Mouse (Mus musculus) liver, embryonic 16.5 days (tissue): ENCODE results near the gene Tsnaxip1. TPM values are rescaled to one million over a fixed set of nuclear protein-coding genes. Genes with fewer than 3 reads are reported as not detected.
"Not testable (repeated sequence)": the region's sequence is repeated elsewhere in the genome, so short reads cannot be mapped to it uniquely, and the experiment has no call there.

Experiments used
- ATAC-seq: fragments of 200-750 bp; cut with Nextera tagmentation; 2 replicates; pipeline ENCODE4 v1.8.0; 2017; ENCODE audit warnings: low read depth, mild to moderate bottlenecking, moderate number of reproducible peaks, moderate library complexity
- H3K27ac ChIP-seq: fragments of 300-500 bp; sonication (generic); 2 replicates; pipeline ENCODE4 v1.5.1; 2014; ENCODE audit warnings: mild to moderate bottlenecking, low read length
- H3K27me3 ChIP-seq: fragments of 300-500 bp; sonication (generic); 2 replicates; pipeline ENCODE4 v1.6.1; 2014; ENCODE audit warnings: low read depth, low read length, mixed read lengths; ENCODE audit not compliant: control insufficient read depth, insufficient read depth
- H3K36me3 ChIP-seq: fragments of 300-500 bp; sonication (generic); 2 replicates; pipeline ENCODE4 v1.6.1; 2014; ENCODE audit warnings: mild to moderate bottlenecking; ENCODE audit not compliant: control insufficient read depth, insufficient read depth
- H3K4me1 ChIP-seq: fragments of 300-500 bp; sonication (generic); 2 replicates; pipeline ENCODE4 v1.6.1; 2014; ENCODE audit warnings: low read depth, low read length, mixed read lengths; ENCODE audit not compliant: control insufficient read depth
- H3K4me2 ChIP-seq: fragments of 300-500 bp; sonication (generic); 2 replicates; pipeline ENCODE4 v1.6.1; 2014; ENCODE audit warnings: low read depth, low read length, mixed read lengths
- H3K4me3 ChIP-seq: fragments of 300-500 bp; sonication (generic); 2 replicates; pipeline ENCODE4 v1.5.1; 2014; ENCODE audit warnings: low read depth, mild to moderate bottlenecking, low read length
- H3K9ac ChIP-seq: fragments of 300-500 bp; sonication (generic); 2 replicates; pipeline ENCODE4 v1.6.1; 2014; ENCODE audit warnings: low read depth, low read length
- H3K9me3 ChIP-seq: fragments of 300-500 bp; sonication (generic); replicated peaks from 2 replicates; pipeline ENCODE4 v1.6.1; 2016; ENCODE audit warnings: low read length; ENCODE audit not compliant: control insufficient read depth
- WGBS: fragments of 180-500 bp; shearing (Covaris S2); extraction: QIAGEN DNeasy Blood & Tissue Kit; methylation state at CpG from one replicate; pipeline ENCODE4 v1.1.7; 2014; ENCODE audit not compliant: insufficient replicate concordance; 5-methylcytosine and 5-hydroxymethylcytosine counted together
- polyA plus RNA-seq: library from polyadenylated mRNA; unstranded; fragments of >200 nt; fragmentation: Nextera tagmentation; extraction: Ambion mirVana; gene quantifications from 2 replicates; pipeline ENCODE4 v1.2.1, GENCODE M21; 2015

Tsnaxip1 gene
- polyA plus RNA-seq, 1 experiment from 2014 or later = 0.07 TPM

GRCm38 (mm10) chr8:105833740-105834139 lies 6.2 kb downstream of the Tsnaxip1 start:
- not testable (repeated sequence) for H3K36me3 ChIP-seq, H3K9me3 ChIP-seq, H3K27me3 ChIP-seq
- Histone ChIP-seq H3K27ac (peak overlapping the region; percentile 96), H3K4me3 (peak overlapping the region; percentile 65), H3K9ac (peak overlapping the region; percentile 75), H3K4me2 (peak overlapping the region; percentile 54), H3K4me1 (peaks cover 39% of the 10 kb centered on the region)
- WGBS = 67% methylated on average over 2 of the region's 2 CpGs
- ATAC-seq = 0 out of 2 replicates have a peak, but pooled peaks have one; percentile 33

GRCm38 (mm10) chr8:105835318-105835717 lies 7.8 kb downstream of the Tsnaxip1 start:
- Histone ChIP-seq H3K9me3 (no peaks in the 10 kb centered on the region), H3K36me3 (no peaks in the 10 kb centered on the region), H3K27ac (peak overlapping the region; percentile 65), H3K4me2 (peak overlapping the region; percentile 36; the same call in 1 of the 2 replicates), H3K4me3 (no peak overlapping the region), H3K27me3 (no peaks in the 10 kb centered on the region; the same call in 1 of the 2 replicates), H3K9ac (no peak overlapping the region; the same call in 1 of the 2 replicates), H3K4me1 (peaks cover 30% of the 10 kb centered on the region)
- 19% methylated on average over 11 of the region's 11 CpGs for WGBS
- peak; percentile 58 for ATAC-seq

GRCm38 (mm10) chr8:105836991-105837390 lies 9.5 kb downstream of the Tsnaxip1 start:
- ATAC-seq = no peak
- H3K9ac ChIP-seq = no peak overlapping the region
- no peaks in the 10 kb centered on the region for H3K27me3 ChIP-seq
- WGBS = 70% methylated on average over 6 of the region's 6 CpGs
- no peaks in the 10 kb centered on the region; the same call in 1 of the 2 replicates for H3K9me3 ChIP-seq
- H3K27ac ChIP-seq = no peak overlapping the region
- no peaks in the 10 kb centered on the region for H3K36me3 ChIP-seq
- H3K4me1 ChIP-seq = peaks cover 22% of the 10 kb centered on the region
- no peak overlapping the region for H3K4me2 ChIP-seq
- H3K4me3 ChIP-seq = no peak overlapping the region

GRCm38 (mm10) chr8:105839209-105839608 lies 11.7 kb downstream of the Tsnaxip1 start:
- Histone ChIP-seq H3K4me3 (no peak overlapping the region), H3K9me3 (no peaks in the 10 kb centered on the region; the same call in 1 of the 2 replicates), H3K4me2 (no peak overlapping the region), H3K9ac (no peak overlapping the region), H3K27me3 (no peaks in the 10 kb centered on the region), H3K4me1 (peaks cover 11% of the 10 kb centered on the region), H3K27ac (no peak overlapping the region), H3K36me3 (peaks cover 6% of the 10 kb centered on the region)
- WGBS = 67% methylated on average over 5 of the region's 5 CpGs
- ATAC-seq = no peak

- H3K36me3 ChIP-seq = peaks cover 49% of the 10 kb centered on the region
- H3K4me3 ChIP-seq = no peak overlapping the region
- no peaks in the 10 kb centered on the region for H3K27me3 ChIP-seq
- H3K4me2 ChIP-seq = no peak overlapping the region
- H3K27ac ChIP-seq = no peak overlapping the region; the same call in 1 of the 2 replicates
- no peaks in the 10 kb centered on the region for H3K9me3 ChIP-seq
- peaks cover 7% of the 10 kb centered on the region for H3K4me1 ChIP-seq
- 55% methylated on average over 11 of the region's 11 CpGs for WGBS
- H3K9ac ChIP-seq = no peak overlapping the region
- ATAC-seq = no peak; the same call in 1 of the 2 replicates
These were observed 19.1 kb downstream of the Tsnaxip1 start for GRCm38 (mm10) chr8:105846678-105847077.

GRCm38 (mm10) chr8:105850014-105850413 lies 22.5 kb downstream of the Tsnaxip1 start:
- Histone ChIP-seq H3K9me3 (no peaks in the 10 kb centered on the region), H3K9ac (no peak overlapping the region), H3K4me2 (peak overlapping the region; percentile 59; the same call in 1 of the 2 replicates), H3K4me1 (peaks cover 15% of the 10 kb centered on the region), H3K27me3 (no peaks in the 10 kb centered on the region), H3K36me3 (peaks cover 35% of the 10 kb centered on the region), H3K4me3 (no peak overlapping the region; the same call in 1 of the 2 replicates), H3K27ac (no peak overlapping the region)
- 69% methylated on average over 4 of the region's 4 CpGs for WGBS
- no peak for ATAC-seq

- H3K27ac ChIP-seq = no peak overlapping the region
- H3K4me3 ChIP-seq = peak overlapping the region; percentile 50
- ATAC-seq = no peak
- 70% methylated on average over 7 of the region's 7 CpGs for WGBS
- peak overlapping the region; percentile 17; the same call in 1 of the 2 replicates for H3K9ac ChIP-seq
- H3K4me1 ChIP-seq = peaks cover 15% of the 10 kb centered on the region
- H3K36me3 ChIP-seq = peaks cover 31% of the 10 kb centered on the region
- no peaks in the 10 kb centered on the region for H3K27me3 ChIP-seq
- H3K4me2 ChIP-seq = peak overlapping the region; percentile 59
- no peaks in the 10 kb centered on the region for H3K9me3 ChIP-seq
These were observed 23.1 kb downstream of the Tsnaxip1 start for GRCm38 (mm10) chr8:105850611-105851010.

- H3K9ac ChIP-seq = peak overlapping the region; percentile 84
- under 1% methylated on average over 34 of the region's 34 CpGs for WGBS
- no peaks in the 10 kb centered on the region for H3K9me3 ChIP-seq
- peak overlapping the region; percentile 88 for H3K4me3 ChIP-seq
- H3K27me3 ChIP-seq = no peaks in the 10 kb centered on the region
- H3K36me3 ChIP-seq = peaks cover 23% of the 10 kb centered on the region
- H3K27ac ChIP-seq = peak overlapping the region; percentile 89
- peak; percentile 70 for ATAC-seq
- peak overlapping the region; percentile 72 for H3K4me2 ChIP-seq
- peaks cover 22% of the 10 kb centered on the region for H3K4me1 ChIP-seq
These were observed 24.2 kb downstream of the Tsnaxip1 start for GRCm38 (mm10) chr8:105851651-105852143.

- peak overlapping the region; percentile 72 for H3K4me2 ChIP-seq
- H3K27ac ChIP-seq = no peak overlapping the region
- H3K27me3 ChIP-seq = no peaks in the 10 kb centered on the region
- H3K9ac ChIP-seq = peak overlapping the region; percentile 84
- H3K4me3 ChIP-seq = peak overlapping the region; percentile 88
- peaks cover 27% of the 10 kb centered on the region for H3K4me1 ChIP-seq
- ATAC-seq = no peak
- 74% methylated on average over 12 of the region's 12 CpGs for WGBS
- H3K36me3 ChIP-seq = peaks cover 17% of the 10 kb centered on the region
- H3K9me3 ChIP-seq = no peaks in the 10 kb centered on the region
These were observed 24.7 kb downstream of the Tsnaxip1 start for GRCm38 (mm10) chr8:105852146-105852729.
